9 mouse cellular contexts compared by ENCODE assay signal in the genomic region with DNA sequence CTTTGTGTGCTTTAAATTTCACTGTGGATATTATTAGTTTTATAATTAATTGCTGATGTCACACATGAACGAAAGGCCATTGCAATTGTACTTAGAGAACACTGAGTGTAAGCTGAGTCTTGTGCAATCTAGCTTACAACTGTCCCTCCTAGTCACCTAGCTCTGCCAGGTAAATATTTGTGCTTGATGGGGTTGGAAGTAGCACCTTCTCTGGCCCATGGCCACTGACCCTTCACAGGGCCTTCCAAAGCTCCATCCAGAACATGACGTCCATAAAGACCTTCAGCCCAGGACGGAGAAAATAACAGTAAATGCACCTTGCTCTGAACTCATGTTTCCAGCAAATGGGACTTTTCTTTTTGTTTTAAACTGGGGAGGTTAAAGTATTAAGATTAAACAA.
"Had no signal": no experiment of that assay in that cellular context is flagged by ENCODE, and none has a peak within 500 bp of the region (broad histone marks: within the 10 kb centered on the region; RNA-seq: fewer than 3 reads in every experiment).

No protein-coding gene starts in this region.

- H3K9me3 ChIP-seq: limb, embryonic 15.5 days; midbrain, embryonic 10.5 days had no signal

- H3K4me1 ChIP-seq: limb, embryonic 15.5 days; midbrain, embryonic 10.5 days had no signal

- ATAC-seq: hindbrain, embryonic 16.5 days; inflammation-experienced regulatory T-cells, adult 6 months; intestine, postnatal 0 days had no signal

- DNase-seq: kidney, postnatal 14 days; midbrain, embryonic 14.5 days; thymus, postnatal 4 days had no signal

- H3K9ac ChIP-seq: limb, embryonic 15.5 days had no signal

- H3K36me3 ChIP-seq: limb, embryonic 15.5 days had no signal

- H3K4me3 ChIP-seq: limb, embryonic 15.5 days; midbrain, embryonic 10.5 days had no signal

- H3K4me2 ChIP-seq: limb, embryonic 15.5 days had no signal

- H3K27ac ChIP-seq: limb, embryonic 15.5 days; midbrain, embryonic 10.5 days; stomach, postnatal 0 days had no signal

- H3K27me3 ChIP-seq: limb, embryonic 15.5 days had no signal
